Mouse (Mus musculus): ENCODE results near the gene Pigs. TPM values are rescaled to one million over a fixed set of nuclear protein-coding genes. Genes with fewer than 3 reads are reported as not detected.
A peak's percentile ranks its signal among the peaks of the same experiment; 100 is the strongest.

Gene Pigs
- polyA plus RNA-seq, 1 experiment from 2014 or later = 84.9 TPM

GRCm38 (mm10) chr11:78370389-78370788 lies 42.2 kb downstream of the Pigs start:
- H3K27ac ChIP-seq (replicated peaks) = no peak overlapping the region
- no peak for ATAC-seq (ENCODE audit: insufficient number of reproducible peaks, low FRiP score, low TSS enrichment, low read depth)
- no peaks in the 10 kb centered on the region for H3K27me3 ChIP-seq
- H3K4me2 ChIP-seq (replicated peaks) = no peak overlapping the region
- H3K4me1 ChIP-seq = peaks cover 14% of the 10 kb centered on the region; the same call in 1 of the 2 replicates
- H3K9ac ChIP-seq = no peak overlapping the region
- WGBS = 43% methylated on average over 1 of the region's 1 CpGs
- no peaks in the 10 kb centered on the region for H3K9me3 ChIP-seq (replicated peaks)
- H3K4me3 ChIP-seq (replicated peaks) = no peak overlapping the region
- H3K36me3 ChIP-seq = no peaks in the 10 kb centered on the region

GRCm38 (mm10) chr11:78371711-78372110 lies 43.5 kb downstream of the Pigs start:
- no peak for ATAC-seq (ENCODE audit: insufficient number of reproducible peaks, low FRiP score, low TSS enrichment, low read depth)
- no peak overlapping the region for H3K27ac ChIP-seq (replicated peaks)
- H3K9me3 ChIP-seq (replicated peaks) = no peaks in the 10 kb centered on the region
- no peaks in the 10 kb centered on the region for H3K27me3 ChIP-seq
- 89% methylated on average over 11 of the region's 11 CpGs for WGBS
- H3K4me3 ChIP-seq (replicated peaks) = no peak overlapping the region
- H3K36me3 ChIP-seq = no peaks in the 10 kb centered on the region
- peaks cover 14% of the 10 kb centered on the region; the same call in 1 of the 2 replicates for H3K4me1 ChIP-seq
- H3K9ac ChIP-seq = no peak overlapping the region
- no peak overlapping the region for H3K4me2 ChIP-seq (replicated peaks)

- no peaks in the 10 kb centered on the region for H3K36me3 ChIP-seq
- no peaks in the 10 kb centered on the region for H3K9me3 ChIP-seq (replicated peaks)
- no peak overlapping the region for H3K4me2 ChIP-seq (replicated peaks)
- H3K4me1 ChIP-seq = peaks cover 14% of the 10 kb centered on the region; the same call in 1 of the 2 replicates
- H3K27me3 ChIP-seq = no peaks in the 10 kb centered on the region
- H3K9ac ChIP-seq = no peak overlapping the region
- no peak overlapping the region for H3K4me3 ChIP-seq (replicated peaks)
- WGBS = 75% methylated on average over 3 of the region's 3 CpGs
- H3K27ac ChIP-seq (replicated peaks) = no peak overlapping the region
- ATAC-seq (ENCODE audit: insufficient number of reproducible peaks, low FRiP score, low TSS enrichment, low read depth) = no peak
Observed at GRCm38 (mm10) chr11:78372166-78372565, 44.0 kb downstream of the Pigs start.

GRCm38 (mm10) chr11:78372610-78373009 lies 44.4 kb downstream of the Pigs start:
- Histone ChIP-seq H3K4me3 (replicated peaks) (no peak overlapping the region), H3K27ac (replicated peaks) (no peak overlapping the region), H3K4me2 (replicated peaks) (no peak overlapping the region), H3K9ac (no peak overlapping the region), H3K4me1 (peaks cover 14% of the 10 kb centered on the region; the same call in 1 of the 2 replicates), H3K27me3 (no peaks in the 10 kb centered on the region), H3K9me3 (replicated peaks) (no peaks in the 10 kb centered on the region), H3K36me3 (no peaks in the 10 kb centered on the region)
- ATAC-seq (ENCODE audit: insufficient number of reproducible peaks, low FRiP score, low TSS enrichment, low read depth) = no peak
- WGBS = 48% methylated on average over 7 of the region's 7 CpGs

- no peak overlapping the region for H3K27ac ChIP-seq (replicated peaks)
- peaks cover 17% of the 10 kb centered on the region; the same call in 1 of the 2 replicates for H3K4me1 ChIP-seq
- H3K4me2 ChIP-seq (replicated peaks) = no peak overlapping the region
- no peaks in the 10 kb centered on the region for H3K36me3 ChIP-seq
- 56% methylated on average over 8 of the region's 8 CpGs for WGBS
- no peaks in the 10 kb centered on the region for H3K9me3 ChIP-seq (replicated peaks)
- H3K9ac ChIP-seq = no peak overlapping the region
- no peak overlapping the region for H3K4me3 ChIP-seq (replicated peaks)
- H3K27me3 ChIP-seq = no peaks in the 10 kb centered on the region
- ATAC-seq (ENCODE audit: insufficient number of reproducible peaks, low FRiP score, low TSS enrichment, low read depth) = no peak
Observed at GRCm38 (mm10) chr11:78374147-78374546, 45.9 kb downstream of the Pigs start.

- H3K27me3 ChIP-seq = no peaks in the 10 kb centered on the region
- WGBS = 33% methylated on average over 12 of the region's 12 CpGs
- no peak overlapping the region for H3K4me3 ChIP-seq (replicated peaks)
- no peak overlapping the region for H3K27ac ChIP-seq (replicated peaks)
- no peaks in the 10 kb centered on the region for H3K36me3 ChIP-seq
- H3K4me1 ChIP-seq = peaks cover 12% of the 10 kb centered on the region; the same call in 1 of the 2 replicates
- H3K9me3 ChIP-seq (replicated peaks) = no peaks in the 10 kb centered on the region
- H3K4me2 ChIP-seq (replicated peaks) = no peak overlapping the region
- no peak overlapping the region for H3K9ac ChIP-seq
- peak; percentile 30; the same call in 1 of the 2 replicates for ATAC-seq (ENCODE audit: insufficient number of reproducible peaks, low FRiP score, low TSS enrichment, low read depth)
Observed at GRCm38 (mm10) chr11:78377549-78378159, 49.4 kb downstream of the Pigs start.

- no peaks in the 10 kb centered on the region for H3K9me3 ChIP-seq (replicated peaks)
- H3K9ac ChIP-seq = no peak overlapping the region
- 0 out of 2 replicates have a peak, but pooled peaks cover 3% of the 10 kb centered on the region for H3K4me1 ChIP-seq
- H3K4me3 ChIP-seq (replicated peaks) = no peak overlapping the region
- no peak for ATAC-seq (ENCODE audit: insufficient number of reproducible peaks, low FRiP score, low TSS enrichment, low read depth)
- WGBS = 77% methylated on average over 4 of the region's 4 CpGs
- H3K4me2 ChIP-seq (replicated peaks) = no peak overlapping the region
- H3K27ac ChIP-seq (replicated peaks) = no peak overlapping the region
- no peaks in the 10 kb centered on the region for H3K27me3 ChIP-seq
- H3K36me3 ChIP-seq = no peaks in the 10 kb centered on the region
Observed at GRCm38 (mm10) chr11:78380351-78380750, 52.1 kb downstream of the Pigs start.

GRCm38 (mm10) chr11:78380996-78381395 lies 52.8 kb downstream of the Pigs start:
- WGBS = 75% methylated on average over 3 of the region's 3 CpGs
- no peaks in the 10 kb centered on the region for H3K9me3 ChIP-seq (replicated peaks)
- ATAC-seq (ENCODE audit: insufficient number of reproducible peaks, low FRiP score, low TSS enrichment, low read depth) = no peak
- 0 out of 2 replicates have a peak, but pooled peaks cover 4% of the 10 kb centered on the region for H3K4me1 ChIP-seq
- H3K27me3 ChIP-seq = no peaks in the 10 kb centered on the region
- H3K4me2 ChIP-seq (replicated peaks) = no peak overlapping the region
- no peak overlapping the region for H3K27ac ChIP-seq (replicated peaks)
- no peak overlapping the region for H3K4me3 ChIP-seq (replicated peaks)
- no peak overlapping the region for H3K9ac ChIP-seq
- H3K36me3 ChIP-seq = no peaks in the 10 kb centered on the region

- H3K4me2 ChIP-seq (replicated peaks) = no peak overlapping the region
- H3K36me3 ChIP-seq = no peaks in the 10 kb centered on the region
- no peaks in the 10 kb centered on the region for H3K9me3 ChIP-seq (replicated peaks)
- no peaks in the 10 kb centered on the region for H3K27me3 ChIP-seq
- H3K4me1 ChIP-seq = peaks cover 11% of the 10 kb centered on the region; the same call in 1 of the 2 replicates
- no peak overlapping the region for H3K4me3 ChIP-seq (replicated peaks)
- no peak for ATAC-seq (ENCODE audit: insufficient number of reproducible peaks, low FRiP score, low TSS enrichment, low read depth)
- WGBS = 72% methylated on average over 7 of the region's 7 CpGs
- no peak overlapping the region for H3K27ac ChIP-seq (replicated peaks)
- H3K9ac ChIP-seq = no peak overlapping the region
Observed at GRCm38 (mm10) chr11:78382286-78382685, 54.1 kb downstream of the Pigs start.

- ATAC-seq (ENCODE audit: insufficient number of reproducible peaks, low FRiP score, low TSS enrichment, low read depth) = no peak; the same call in 1 of the 2 replicates
- WGBS = 20% methylated on average over 5 of the region's 5 CpGs
Observed at GRCm38 (mm10) chr11:78382701-78383100, 54.5 kb downstream of the Pigs start.

GRCm38 (mm10) chr11:78385776-78386175 lies 57.6 kb downstream of the Pigs start:
- Histone ChIP-seq H3K27me3 (no peaks in the 10 kb centered on the region), H3K4me1 (peaks cover 8% of the 10 kb centered on the region; the same call in 1 of the 2 replicates), H3K9ac (no peak overlapping the region), H3K4me3 (replicated peaks) (peak overlapping the region; percentile 21), H3K4me2 (replicated peaks) (peak overlapping the region; percentile 27), H3K9me3 (replicated peaks) (no peaks in the 10 kb centered on the region), H3K27ac (replicated peaks) (peak overlapping the region; percentile 68; the same call in 1 of the 2 replicates), H3K36me3 (no peaks in the 10 kb centered on the region)
- no peak for ATAC-seq (ENCODE audit: insufficient number of reproducible peaks, low FRiP score, low TSS enrichment, low read depth)
- WGBS = 65% methylated on average over 10 of the region's 10 CpGs

More at GRCm38 (mm10) chr11:78382701-78383100, 54.5 kb downstream of the Pigs start:
- no peak overlapping the region for H3K4me3 ChIP-seq (replicated peaks)
- no peak overlapping the region for H3K9ac ChIP-seq
- H3K27me3 ChIP-seq = no peaks in the 10 kb centered on the region
- H3K4me2 ChIP-seq (replicated peaks) = no peak overlapping the region
- no peaks in the 10 kb centered on the region for H3K9me3 ChIP-seq (replicated peaks)
- H3K36me3 ChIP-seq = no peaks in the 10 kb centered on the region
- H3K27ac ChIP-seq (replicated peaks) = no peak overlapping the region
- H3K4me1 ChIP-seq = peaks cover 11% of the 10 kb centered on the region; the same call in 1 of the 2 replicates

Data from embryonic facial prominence, embryonic 15.5 days (tissue).